Mouse (Mus musculus) fat pad, adult 2 months (tissue): Measurements from ENCODE around the gene Fgfr2.
"Not testable (repeated sequence)": the region's sequence is repeated elsewhere in the genome, so short reads cannot be mapped to it uniquely, and the experiment has no call there.

Experiments used
- DNase-seq: peaks from one replicate; pipeline ENCODE4 v3.0.0-alpha.2; 2011; ENCODE audit warnings: low read depth, low spot score; ENCODE audit errors: extremely low read depth

The Fgfr2 gene

DNA sequence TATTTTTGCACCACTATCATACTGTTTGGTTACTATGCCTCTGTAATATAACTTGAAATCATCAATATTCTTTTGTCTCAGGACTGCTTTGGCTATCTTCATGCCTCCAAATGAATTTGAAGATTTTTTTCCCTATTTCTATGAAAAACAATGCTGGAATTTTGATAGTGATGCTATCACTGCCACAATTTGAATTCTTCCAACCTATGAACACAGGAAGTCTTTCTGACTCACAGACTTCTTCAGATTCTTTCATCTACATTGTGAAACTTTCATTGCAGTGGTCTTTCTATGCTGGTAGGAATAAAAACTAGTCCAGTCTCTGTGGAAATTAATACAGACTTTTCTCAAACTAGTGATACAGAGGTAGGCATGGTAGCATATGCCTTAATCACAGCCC is 2631.1 kb downstream of the Fgfr2 start:
- DNase-seq: no peak

DNA sequence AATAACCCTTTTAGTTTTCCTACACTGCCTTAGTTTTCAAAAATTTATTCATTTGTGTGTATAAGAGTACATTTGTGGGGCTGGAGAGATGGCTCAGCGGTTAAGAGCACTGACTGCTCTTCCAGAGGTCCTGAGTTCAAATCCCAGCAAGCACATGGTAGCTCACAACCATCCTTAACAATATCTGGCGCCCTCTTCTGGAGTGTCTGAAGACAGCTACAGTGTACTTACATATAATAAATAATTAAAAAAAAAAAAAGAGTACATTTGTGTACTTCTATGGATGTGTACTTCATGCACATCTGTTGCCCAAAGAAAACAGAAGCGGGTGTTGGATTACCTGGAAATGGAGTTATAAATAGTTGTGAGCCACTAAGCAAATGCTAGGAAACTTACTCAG is 2644.1 kb downstream of the Fgfr2 start:
- DNase-seq: not testable (repeated sequence)

DNA sequence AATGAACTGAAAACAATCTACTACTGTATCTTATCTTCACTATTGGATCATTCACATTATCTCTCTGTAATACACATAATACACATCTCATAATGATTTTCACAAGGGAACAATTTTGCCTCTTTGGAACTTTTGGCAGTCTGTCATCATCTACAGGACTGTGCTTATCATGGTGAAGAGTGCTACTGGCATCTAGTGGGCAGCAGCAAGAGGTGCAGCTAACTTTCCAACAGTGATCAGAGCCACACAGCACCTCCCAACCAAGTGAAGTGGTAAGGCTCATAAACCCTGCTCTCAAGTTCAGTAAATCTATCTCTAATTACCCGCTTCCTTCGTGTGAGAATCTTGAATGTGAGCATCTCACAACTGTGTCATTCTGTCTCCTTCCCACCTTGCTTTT is 2647.2 kb downstream of the Fgfr2 start:
- DNase-seq: peak; percentile 1

DNA sequence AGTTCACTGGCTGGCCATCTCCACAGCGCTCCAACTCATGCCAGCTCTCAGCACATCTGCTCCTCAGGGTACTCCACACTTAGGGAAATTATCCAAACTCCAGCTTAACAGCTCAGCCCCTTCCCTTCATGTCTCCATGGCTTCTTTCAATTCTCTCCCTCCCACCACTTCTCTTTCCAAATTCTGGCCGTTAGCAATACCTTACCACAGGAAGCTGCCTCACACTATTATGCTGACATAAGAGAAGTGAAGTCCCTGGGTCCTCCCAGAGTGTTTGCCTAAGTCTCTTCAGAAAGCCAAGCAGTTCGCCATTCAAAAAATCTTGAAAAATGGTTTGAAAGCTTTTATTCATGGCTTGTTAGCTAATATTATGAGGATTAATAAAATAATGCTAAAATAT is 2649.3 kb downstream of the Fgfr2 start:
- DNase-seq: no peak

DNA sequence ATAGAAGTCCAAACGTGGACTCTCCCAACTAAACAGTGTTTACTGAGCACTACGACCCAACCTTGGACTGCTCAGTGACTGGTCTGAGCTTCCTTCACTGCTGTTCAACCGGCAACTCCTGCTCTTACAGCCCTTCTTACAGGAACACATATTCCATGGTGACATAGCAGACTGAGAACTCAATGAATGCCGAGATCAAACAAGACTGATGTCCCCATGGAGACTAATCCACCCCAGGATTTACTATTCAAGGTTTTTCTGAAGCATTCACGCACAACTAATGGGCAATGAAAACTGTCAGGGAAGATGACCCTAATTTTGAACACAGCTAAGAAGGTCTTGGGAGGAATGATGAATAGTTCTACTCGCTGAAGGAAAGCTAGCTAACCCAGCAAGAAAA is 2650.5 kb downstream of the Fgfr2 start:
- DNase-seq: no peak

DNA sequence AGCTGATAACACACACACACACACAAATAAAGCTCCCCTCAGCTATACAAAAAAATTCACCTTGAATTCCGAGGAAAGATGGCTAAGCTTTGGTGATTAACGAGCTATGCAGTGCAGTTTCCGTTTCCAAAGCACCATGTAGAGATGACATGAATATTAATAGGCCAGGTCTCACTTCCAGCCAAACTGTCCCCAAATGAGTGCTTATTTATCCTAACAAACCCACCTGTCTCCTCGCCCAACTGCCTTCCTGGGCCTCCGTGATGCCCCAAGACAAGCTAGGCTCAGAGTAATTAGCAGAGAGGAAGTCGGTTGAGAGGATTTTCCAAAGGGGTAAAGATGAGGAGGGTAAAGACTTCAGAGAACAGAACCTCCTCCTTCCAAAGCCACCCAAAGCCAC is 2652.1 kb downstream of the Fgfr2 start:
- no peak for DNase-seq

DNA sequence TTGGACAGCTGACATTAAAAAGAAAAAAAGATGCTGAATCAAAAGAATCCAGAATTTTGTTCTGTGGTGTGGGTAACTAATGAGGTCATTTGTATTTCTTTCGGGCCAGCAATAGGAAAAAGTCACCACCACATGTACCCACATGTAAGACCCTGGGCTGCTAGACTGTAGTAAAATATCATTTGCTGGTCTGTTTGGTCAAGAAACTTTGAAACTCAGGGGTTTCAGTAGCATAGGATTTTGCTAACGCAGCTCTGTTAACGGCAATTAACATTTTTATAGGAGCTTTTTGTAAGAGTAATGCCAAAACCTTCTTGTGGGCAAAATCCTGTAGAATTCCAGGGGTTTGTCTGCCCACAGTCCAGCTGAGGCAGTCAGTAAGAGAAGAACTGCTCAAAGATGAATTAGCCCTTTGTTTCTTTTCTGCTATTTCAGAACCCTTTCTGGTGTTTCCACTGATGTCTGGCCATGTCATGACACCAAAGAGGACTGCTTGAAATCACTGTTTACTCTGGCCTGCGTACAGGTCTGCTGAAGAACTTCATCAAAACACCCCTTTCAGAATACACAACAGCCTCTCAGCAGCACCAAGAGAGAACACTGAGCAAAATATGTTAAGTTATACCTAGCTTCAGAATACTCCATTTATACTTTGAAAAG is 2667.4 kb downstream of the Fgfr2 start:
- DNase-seq: no peak

DNA sequence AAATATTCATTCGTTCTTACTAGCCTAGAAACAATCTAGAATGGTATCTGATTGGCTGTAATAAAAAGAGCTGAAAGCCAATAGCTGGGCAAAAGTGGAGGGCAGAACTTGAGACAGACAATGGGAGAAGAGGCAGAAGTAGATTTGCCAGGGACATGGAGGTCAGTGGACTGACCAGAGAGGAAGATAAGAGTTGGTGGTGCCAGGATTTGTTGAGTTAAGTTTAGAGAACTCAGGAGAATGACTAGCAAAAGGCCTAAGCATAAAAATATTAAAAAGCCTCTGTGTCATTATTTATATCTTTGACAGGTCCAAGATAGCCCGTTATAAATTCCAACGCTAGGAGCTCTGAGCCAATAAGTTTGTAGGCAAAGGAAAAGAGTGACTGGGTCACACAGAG is 2668.9 kb downstream of the Fgfr2 start:
- no peak for DNase-seq

DNA sequence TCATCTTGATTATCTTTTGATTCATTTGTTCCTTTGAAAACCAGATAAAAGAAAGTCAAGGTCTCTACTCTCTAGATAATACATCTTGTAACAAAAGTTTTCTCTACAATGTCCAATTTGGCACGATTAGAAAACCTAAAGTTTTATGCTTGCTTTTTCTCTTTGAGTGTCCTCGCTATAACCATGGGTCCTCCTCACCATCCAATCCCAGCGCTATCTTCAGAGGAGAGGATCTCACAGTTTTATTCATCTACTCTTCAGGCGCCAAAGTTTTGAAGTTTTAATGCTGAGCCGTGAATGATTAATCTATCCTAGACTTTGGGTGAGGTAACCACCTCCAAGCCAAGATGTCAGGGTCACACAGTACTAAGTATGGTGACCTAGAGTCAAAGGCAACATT is 2687.4 kb downstream of the Fgfr2 start:
- DNase-seq: no peak

DNA sequence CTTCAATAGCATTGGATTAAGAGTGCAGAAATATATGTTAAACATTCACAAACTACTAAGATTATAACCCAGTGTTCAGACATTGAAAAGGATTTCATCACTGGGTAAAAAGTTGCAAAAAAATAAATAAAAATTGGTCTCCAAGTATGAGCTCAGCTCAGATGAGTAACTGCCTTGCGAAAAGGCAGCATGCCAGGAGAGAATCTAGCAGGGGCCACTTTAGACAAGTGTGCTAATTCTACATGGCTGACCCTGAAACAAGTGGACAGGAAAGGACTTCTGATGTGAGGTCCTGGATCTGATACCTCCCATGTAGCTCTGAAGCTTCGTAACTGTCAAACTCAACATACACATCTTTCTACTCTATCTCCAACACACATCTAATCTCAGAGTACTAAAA is 2691.0 kb downstream of the Fgfr2 start:
- DNase-seq: no peak

DNA sequence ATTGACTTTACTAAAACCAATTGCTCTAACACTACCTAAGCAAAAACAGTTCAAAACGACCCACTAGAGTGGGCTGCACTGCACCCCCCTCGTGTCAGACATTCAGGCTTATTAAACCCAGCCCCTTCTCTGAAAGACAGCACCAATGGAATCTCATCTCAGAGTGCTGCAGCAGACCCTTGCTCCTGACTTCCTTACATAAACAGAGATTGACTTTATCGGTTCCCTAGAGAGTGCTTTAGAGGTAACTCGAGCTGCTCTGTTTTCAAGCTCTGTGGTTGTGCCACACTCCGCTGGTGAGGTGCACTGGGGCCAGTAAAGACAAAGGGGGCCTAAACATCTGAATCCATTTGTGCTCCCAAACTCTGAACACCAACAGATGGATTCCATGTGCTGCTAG is 2696.6 kb downstream of the Fgfr2 start:
- no peak for DNase-seq

DNA sequence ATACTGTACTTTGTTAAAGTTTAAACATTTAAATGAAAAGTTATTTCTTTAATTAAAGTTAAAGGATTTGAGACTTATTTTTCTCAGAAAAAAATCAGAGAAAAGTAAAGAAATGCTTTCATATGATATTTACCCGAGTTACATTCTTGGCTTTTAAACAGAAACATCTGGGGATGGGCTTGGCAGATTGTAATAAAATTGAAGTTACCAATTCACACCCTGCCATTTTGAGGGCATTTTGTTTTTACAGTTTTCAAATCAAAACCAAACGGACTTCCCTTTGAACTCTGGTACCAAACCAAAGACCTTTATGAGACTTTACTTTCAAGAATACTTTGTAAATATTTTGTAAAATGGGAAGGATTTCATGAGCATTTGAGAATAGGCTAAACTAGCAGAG is 2697.2 kb downstream of the Fgfr2 start:
- no peak for DNase-seq

DNA sequence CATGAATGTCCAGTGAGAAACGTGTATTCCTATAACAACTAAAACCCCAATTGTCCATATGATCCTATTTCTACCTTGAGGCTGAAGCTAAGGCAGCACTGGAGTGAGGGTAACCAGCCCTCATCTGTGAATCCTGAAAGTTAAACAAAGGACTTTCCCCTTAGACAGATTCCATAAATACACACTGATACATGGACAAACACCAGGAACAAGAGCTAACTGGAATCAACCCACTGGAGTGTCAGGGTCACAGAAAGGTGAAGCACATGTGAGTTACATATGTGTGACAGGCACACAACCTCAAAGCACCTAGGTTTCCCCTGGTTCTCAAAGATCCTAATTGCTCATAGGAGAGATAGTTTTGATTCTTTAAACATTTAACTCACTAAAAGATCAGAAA is 2703.2 kb downstream of the Fgfr2 start:
- no peak for DNase-seq

DNA sequence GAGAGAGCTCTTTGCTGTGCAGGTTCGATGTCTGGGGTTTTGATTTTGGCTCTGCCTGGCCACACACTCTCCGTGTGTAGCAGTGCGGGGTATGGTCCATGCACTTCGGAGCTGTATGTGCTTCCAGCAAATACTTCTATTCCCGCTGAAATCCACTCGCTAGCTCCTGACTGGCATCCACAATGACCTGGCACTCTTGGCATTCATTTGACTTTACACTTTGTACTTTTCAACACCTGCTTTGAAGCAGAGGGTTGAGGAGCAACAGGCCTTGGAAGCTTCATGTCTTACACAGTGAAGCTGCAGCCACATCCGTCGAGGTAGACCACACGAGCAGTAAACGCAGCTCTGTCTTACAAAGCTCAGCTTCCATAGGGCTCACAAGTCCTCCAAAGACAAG is 2715.5 kb downstream of the Fgfr2 start:
- DNase-seq: no peak

DNA sequence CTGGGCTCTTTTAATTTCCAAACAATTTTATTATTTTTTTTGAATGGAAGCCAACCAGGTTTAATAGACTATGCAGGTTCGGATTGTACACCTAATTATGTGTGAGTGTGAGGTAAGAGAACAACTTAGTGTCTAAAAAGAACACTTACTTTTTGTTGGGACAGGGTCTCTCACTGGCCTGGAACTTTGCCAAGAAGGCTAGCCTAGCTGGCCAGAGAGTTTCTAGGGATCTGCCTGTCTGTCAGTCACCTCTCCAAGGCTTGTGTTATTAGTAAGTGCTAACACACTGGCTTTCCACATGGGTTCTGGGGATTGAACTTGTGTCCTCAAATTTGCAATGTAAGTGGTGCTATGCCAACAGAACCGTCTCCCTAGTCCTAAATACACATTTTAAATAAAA is 2719.8 kb downstream of the Fgfr2 start:
- no peak for DNase-seq

DNA sequence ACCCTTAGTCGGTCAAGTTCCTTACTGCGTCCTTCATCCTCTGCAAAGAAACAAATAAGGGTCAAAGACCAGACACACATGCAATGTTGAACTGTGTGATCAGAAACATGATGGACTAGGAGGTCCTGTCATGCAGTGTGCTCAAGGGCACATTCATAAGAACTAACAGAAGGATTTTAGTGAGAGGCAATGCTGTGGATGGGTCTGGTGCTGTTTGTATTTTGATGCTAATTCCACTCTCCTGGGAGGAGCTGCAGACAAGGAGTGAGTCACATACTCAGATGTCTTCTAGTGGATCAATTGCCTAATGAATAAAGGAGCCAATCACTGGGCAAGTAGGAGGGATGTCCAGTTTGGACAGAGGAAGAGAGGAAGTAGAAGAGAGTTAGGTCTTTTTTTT is 2728.5 kb downstream of the Fgfr2 start:
- no peak for DNase-seq

DNA sequence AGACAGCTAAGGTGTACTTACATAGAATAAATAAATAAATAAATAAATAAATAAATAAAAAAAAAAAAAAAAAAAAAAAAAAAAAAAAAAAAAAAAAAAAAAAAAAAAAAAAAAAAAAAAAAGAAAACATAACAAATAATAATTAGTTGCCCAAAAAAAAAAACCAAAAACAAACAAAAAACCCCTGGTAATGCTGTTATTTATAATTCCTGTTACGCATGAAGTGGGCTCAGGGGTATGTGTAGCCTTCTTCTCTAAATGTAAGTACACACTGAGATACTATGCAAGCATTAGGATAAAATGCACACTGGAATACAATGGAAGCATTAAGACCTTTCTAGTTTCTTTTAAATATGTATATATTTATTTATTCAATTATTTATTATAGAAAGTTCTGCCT is 2733.1 kb downstream of the Fgfr2 start:
- DNase-seq: not testable (repeated sequence)

DNA sequence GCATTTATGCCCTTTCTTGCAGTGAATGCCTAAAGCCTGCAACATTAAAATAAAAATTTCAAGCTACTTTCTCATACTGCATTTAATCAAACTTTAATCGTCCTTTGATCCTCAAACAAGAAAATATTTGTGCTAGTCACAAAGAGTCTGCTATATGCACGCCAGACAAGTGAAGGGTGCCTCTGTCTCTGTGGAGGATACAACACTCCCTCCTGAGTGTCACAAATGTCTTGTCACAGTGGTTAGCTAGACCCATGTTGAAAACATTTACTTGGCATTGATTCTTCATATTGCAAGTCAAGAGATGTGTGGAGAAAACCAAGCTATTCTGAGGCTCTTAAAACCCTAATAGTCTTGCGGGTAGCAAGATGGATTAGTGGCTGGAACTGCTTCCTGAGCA is 2736.8 kb downstream of the Fgfr2 start:
- no peak for DNase-seq

DNA sequence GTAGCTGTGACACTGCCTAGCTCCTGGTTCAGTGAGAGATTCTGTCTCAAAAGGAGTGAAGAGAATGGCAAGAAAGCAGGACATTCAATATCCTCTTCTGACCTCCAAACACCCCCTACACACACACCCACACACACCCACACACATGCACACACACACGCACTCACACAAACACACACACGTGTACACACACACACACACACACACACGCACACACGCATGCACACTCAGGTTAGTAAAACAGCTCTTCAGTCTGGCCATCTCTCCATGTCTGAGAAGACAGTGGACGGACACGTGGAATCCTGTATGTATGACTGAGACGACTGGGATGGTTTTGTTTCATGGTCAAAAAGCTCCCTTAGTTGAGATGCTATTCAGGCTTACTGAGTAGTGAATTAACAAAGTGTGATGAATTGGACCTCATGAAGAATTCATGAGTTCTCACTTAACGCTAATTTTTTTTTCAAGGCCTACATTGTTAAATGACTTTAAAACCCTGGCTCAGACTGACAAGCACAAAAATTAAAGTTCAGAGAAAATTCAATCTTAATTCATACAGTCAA is 2737.3 kb downstream of the Fgfr2 start:
- no peak for DNase-seq

DNA sequence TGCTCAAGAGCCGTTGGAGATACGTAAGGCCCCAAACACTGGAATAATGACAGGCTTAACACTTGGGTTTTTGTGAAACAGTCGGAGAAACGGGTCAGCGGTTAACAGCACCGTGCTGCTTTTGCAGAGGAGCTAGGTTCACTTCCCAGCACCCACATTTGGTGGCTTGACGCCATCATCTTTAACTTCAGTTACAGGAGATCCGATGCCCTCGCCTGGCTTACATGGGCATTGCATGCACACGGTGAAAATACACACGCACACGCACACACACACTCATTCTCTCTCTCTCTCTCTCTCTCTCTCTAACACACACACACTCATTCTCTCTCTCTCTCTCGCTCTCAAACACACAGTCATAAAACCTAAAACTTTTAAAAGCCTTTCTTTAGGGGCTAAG is 2741.0 kb downstream of the Fgfr2 start:
- no peak for DNase-seq

DNA sequence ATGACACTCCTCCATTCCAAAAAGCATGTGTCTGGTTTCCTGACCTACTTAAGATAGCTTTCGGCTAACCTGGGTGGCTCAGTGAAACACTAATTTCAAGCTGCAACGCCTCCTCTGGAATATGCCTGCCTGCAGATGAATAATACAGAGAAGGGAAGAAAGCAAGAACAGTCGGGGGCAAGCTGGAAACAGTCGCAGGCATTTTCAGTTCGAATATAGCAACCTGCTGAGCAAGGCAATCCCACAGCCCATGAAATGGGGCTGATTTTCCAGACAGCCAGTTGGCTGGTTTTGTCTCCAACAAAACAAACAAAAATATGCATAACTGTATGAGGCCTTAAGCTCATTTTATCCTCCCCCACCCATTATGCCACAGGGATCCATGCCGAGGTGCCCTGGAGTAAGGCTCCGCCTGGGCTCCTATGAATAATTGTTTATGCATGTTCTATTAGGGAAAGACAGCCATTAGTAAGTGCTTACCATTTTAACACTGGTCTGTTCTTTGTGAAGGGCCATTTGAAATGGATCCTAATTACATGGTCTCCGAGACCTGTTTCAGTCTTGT is 2741.7 kb downstream of the Fgfr2 start:
- no peak for DNase-seq

DNA sequence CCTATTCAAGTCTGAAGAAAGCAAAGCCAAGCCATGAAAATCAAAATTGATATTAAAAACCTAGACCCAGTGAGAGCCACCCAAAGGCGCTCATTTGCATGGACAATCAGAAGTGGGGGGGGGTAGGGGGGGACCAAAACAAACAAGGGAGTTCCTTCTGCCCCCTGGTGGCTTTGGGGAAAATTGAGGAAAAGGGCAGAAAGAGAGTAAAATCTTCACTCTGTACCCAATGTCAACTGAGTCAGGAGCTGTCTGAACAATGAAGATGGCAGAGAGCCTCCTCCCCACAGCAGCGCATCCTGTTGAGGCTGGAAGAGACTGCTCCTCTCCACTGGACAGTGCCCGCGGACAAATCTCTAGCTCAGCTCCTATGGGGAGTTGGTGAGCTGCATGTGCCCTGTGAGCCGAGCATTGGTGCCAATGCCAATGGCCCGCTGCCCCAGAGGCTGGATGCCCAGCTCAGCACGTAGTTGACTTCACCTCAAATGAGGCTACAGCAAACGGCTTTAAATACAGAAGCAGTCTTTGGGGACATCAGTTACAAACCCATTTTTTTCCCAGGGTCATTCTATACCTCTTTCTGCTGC is 2742.3 kb downstream of the Fgfr2 start:
- no peak for DNase-seq

DNA sequence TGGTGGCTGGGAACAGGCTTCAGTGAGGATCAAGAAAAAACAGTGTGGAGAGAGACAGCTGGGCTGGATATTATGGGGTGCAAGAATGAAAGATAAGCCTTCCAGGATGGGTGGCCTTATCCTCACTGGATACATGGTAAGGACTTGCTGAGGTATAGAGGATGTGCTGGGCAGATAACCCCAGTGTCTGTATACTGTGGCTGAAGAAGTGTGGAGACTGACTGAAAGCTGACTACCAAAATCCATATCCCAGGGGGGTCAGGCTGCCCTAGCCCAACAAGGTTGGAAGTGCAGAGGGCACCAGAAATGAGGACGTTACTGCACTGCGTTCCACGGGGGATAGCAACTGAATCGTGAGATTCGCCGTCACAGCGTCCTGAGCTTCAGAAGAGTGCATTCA is 2742.8 kb downstream of the Fgfr2 start:
- DNase-seq: no peak
